Mouse (Mus musculus): ENCODE results near the gene Mical3.

Mical3 gene

GRCm38 (mm10) chr6:120894524-120894923 is 236.3 kb downstream of the Mical3 start:
- no peak for DNase-seq

GRCm38 (mm10) chr6:120894089-120894488 is 236.7 kb downstream of the Mical3 start:
- DNase-seq, result no peak

- peak; percentile 66 to 78 for DNase-seq
These were observed 244.1 kb downstream of the Mical3 start for GRCm38 (mm10) chr6:120886696-120887095.

GRCm38 (mm10) chr6:120884436-120884835 is 246.4 kb downstream of the Mical3 start:
- DNase-seq, result no peak

All from cerebellum, postnatal 14 days (tissue).